Mouse (Mus musculus) brain, embryonic 18.5 days (tissue): Measurements from ENCODE around the gene Tns1.

Experiments used
- DNase-seq: peaks from one replicate; pipeline ENCODE4 v3.0.0-alpha.2; 2012; ENCODE audit warnings: low read depth, low spot score

Tns1 gene

GRCm38 (mm10) chr1:74091611-74092224 lies 32.5 kb downstream of the Tns1 start:
- DNase-seq = no peak

- DNase-seq = no peak
Measured at GRCm38 (mm10) chr1:74091138-74091537, 33.1 kb downstream of the Tns1 start.

- DNase-seq = no peak
Measured at GRCm38 (mm10) chr1:74090329-74090728, 33.9 kb downstream of the Tns1 start.

GRCm38 (mm10) chr1:74088569-74088968 lies 35.7 kb downstream of the Tns1 start:
- DNase-seq = no peak

DNA sequence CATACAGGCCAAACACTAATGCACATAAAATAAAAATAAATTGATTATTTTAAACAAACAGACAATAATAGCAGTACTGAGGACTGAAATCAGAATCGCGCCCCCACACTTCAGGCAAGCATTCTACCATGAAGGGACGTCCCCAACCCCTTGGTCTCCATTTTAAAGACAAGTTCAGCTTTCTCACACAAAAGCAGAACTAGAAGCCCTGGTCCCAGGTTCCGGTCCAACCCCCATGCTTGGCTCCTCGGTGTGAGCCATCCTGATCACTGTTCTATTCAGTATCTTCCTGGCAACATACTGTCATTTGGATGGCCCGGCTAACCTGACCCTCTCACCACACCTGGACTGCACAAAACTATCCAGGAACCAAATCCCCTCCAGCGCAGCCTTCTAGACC lies 38.7 kb downstream of the Tns1 start:
- no peak for DNase-seq

- no peak for DNase-seq
Measured at GRCm38 (mm10) chr1:74084752-74085151, 39.5 kb downstream of the Tns1 start.

GRCm38 (mm10) chr1:74084065-74084705 lies 40.1 kb downstream of the Tns1 start:
- DNase-seq = no peak

GRCm38 (mm10) chr1:74082841-74083463 lies 41.3 kb downstream of the Tns1 start:
- DNase-seq = no peak

GRCm38 (mm10) chr1:74081573-74081989 lies 42.7 kb downstream of the Tns1 start:
- no peak for DNase-seq

DNA sequence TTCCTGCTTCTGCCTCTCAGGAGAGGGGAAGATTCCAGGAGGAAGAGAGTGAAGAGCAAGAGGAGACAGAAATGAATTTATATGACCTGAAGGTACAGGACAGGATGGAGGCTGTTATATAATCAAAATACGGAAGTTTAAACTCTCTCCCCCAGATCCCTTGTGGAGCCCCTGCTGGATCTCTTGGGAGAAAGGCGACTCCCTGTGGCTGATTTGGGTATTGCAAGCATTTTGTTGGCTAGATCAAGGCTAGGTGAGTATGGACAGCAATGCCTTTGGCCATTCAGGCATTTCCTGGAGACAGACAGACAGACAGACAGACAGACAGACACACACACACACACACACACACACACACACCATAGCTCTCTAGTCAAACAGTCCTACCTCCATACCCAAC lies 46.9 kb downstream of the Tns1 start:
- DNase-seq = no peak

- DNase-seq = no peak
Measured at GRCm38 (mm10) chr1:74076230-74076629, 48.0 kb downstream of the Tns1 start.

DNA sequence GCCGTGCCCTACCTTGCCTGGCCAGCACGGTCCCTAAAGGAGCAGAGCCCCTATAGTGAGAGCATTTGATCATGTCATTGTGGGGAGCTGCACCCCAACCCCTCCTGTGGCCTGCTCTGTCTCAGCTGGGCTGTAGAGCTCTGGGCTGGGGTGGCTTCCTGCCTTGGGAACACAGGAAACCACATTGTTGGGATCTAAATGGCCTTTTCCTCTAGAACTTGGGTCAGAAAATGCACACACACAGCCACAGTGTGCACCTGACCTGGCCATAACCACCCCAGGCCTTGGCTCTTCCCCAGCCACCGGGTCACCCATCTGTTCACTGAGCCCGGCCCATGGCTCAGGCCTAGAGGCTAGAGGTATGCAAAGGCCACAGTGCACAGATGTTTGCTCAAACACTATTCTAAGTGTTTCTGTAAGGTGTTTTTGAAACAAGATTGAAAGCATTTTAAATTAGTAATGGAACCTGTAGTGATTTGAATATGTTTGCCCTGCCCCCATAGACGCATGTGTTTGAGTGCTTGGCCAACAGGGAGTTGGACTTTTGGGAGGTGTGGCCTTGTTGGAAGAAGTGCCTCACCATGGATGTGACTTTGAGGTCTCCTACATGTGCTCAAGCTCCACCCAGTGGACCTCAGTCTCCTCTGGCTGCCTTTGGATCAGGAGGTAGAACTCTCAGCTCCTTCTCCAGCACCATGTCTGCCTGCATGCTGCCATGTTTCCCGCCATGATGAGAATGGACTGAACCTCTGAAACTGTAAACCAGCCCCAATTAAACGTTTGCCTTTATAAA lies 49.4 kb downstream of the Tns1 start:
- no peak for DNase-seq

DNA sequence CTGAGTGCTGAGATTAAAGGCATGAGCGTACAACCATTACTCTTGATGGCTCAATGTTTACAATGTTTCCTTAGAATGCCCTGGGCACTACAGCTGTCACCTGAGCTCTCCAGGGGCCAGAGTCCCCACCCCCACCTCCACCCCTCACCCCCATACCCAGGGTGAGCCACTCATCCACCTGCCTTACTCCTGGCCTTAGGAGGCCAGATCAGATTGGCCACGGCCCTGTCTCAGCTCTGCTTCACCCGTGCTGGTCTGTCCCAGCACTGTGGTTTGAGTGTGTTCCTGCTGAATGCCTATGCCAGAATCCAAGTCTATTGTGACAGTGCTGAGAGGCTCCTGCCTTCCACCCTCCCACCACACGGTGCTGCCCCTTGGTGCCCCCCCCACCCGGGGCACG lies 50.5 kb downstream of the Tns1 start:
- DNase-seq = no peak

DNA sequence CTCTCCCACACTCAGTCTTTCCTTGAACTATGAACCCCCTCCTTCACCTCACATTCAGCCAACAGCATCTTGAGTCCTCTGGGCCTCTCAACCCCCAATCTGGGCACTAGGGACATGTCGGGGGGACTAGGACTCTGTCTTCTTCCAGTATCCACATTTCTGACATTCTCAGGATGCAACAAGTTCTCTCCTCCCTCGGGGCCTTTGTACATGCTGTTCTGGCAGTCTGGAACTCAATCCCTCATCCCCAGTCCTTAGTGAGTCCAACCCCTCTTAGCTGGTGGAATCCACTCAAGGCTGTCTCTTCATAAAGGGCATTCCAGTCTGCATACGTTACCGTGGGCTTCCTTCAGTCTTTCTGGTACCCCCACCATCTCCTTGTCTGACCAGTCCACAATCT lies 53.5 kb downstream of the Tns1 start:
- DNase-seq = no peak

DNA sequence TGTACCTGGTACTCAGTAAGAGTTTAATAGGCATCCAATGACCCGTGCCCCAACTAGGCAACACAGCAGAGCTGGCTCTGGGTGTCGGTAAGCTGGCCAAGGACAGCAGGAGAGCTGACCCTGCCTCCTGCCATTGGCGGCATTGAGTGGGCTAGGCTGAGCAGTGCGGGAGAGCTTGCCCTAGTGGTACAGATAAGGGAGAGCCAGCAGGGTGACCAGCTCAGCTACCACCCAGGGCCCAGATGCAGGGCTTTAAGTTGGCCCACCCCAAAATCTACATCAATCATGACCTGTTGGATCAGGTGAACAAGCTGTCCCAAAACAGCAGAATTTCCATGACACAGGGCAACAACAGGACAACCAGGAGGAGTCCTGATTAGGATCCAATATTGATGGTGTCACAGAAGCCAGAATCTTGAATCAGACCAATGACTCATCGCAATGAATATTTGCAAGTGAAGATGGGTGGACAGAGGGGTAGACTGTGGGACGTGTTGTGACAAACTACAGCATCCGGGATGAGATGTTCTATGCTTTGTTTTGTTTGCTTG lies 54.2 kb downstream of the Tns1 start:
- no peak for DNase-seq

- no peak for DNase-seq
Measured at GRCm38 (mm10) chr1:74069085-74069835, 55.0 kb downstream of the Tns1 start.

DNA sequence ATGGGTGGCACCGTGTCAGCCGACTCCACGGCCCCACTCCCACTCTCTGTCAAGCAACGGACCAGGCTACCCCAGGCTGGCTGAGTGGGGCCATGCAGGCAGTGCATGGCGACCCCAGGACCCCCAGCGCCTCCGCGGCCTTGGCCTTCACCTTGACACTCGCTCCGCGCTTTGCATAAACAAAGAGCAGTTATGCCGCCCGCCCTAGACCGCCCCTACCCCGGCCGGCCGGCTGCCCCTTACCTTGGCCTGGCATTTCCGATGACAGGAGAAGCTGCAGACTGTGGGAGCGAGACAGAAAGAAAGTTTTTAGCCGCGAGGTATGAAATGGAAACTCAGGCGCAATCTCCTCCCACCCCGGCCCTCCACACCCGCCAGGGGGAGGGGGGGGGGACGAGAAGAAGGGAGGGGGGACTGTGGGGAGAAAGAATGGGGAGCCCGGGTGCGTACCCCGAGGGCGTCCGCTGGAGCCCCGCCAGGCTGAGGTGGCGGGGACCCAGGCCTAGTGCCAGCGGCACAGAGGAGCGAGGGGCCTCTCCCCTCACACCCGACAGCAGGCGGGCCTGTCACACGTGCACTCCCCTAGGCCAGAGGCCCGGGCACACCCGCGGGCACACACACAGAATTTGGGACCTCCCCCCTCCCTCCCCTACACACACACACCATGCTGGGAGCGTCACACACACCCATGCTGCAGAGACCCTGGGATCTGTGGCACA lies 55.7 kb downstream of the Tns1 start:
- no peak for DNase-seq

DNA sequence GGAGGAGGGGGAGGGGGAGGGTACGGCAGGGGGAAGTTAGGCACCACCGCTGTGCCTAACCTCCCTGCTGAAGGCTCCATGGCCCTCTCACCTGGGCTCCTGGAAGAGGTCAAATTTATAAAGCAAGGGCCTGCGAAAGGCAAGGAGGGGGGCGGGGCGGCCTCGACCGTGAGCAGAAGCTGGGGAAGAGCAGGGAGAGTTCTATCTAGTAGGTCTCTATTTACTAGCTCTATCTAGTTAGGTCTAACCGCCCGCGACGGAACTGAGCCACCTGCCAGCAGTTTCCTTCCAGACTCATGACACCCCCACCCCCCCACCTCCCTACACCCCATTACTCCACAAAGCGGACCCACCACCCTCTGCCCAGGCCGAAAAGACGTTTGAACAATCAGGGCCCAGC lies 56.4 kb downstream of the Tns1 start:
- no peak for DNase-seq

DNA sequence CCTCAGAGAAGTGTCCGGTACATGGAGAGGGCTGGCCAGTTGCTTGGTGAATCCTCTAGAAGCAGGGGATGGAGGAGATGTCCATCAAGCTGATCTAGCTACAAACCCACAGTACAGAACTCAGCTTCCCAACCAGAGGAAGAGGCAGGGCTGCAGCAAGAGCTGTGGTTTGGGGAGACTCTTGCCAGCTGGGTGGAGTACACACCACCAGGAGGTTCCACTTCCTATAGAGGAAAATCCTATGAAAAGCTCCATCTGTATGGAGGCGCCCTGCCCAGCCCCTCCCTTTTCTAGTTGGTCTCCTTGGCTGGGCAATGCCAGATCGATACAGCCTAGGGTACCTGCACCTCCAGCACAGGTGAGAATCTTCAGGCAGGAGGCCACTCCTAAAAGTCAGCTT lies 57.7 kb downstream of the Tns1 start:
- DNase-seq = no peak

DNA sequence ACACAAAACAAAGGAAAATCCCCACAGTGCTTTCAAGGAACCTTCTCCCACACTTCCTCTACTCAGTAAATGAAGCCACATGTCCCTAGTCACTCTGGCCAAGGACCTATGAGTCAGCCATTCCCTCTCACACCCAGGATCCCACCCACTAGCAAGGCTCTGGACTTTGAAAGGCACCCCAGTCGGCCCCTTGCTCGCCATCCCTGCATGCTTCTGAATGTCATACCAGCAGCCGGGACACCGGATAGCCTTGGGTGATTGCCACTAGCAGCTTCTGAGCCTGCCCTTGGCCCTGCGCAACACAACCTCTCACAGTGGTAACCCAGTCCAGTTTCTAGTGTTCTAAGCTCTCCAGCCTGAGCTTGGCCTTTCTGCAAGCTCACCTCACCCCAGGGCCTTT lies 58.2 kb downstream of the Tns1 start:
- no peak for DNase-seq

DNA sequence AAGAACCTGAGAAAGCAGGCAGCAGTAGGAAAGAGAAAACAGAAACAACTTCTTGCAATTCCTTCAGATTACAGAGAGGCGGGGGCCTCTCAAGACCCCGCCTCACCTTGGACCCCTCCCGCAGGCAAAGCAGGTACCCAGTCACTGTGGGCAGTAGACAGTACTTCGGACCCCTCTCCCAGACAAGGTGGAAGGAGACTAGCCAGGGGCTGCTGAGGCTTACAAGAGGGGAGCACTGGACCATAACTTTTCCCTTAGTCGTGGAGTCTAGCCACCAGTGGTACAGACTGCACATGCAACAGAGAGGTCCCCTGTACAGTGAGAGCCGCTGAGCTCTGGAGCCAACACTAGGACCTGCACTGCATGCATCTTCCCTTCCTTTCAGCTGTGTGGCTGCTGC lies 64.2 kb downstream of the Tns1 start:
- no peak for DNase-seq
